Mouse (Mus musculus) stomach, postnatal 0 days (tissue): ENCODE measurements around the gene Gm281.

Experiments
- CTCF ChIP-seq: IDR thresholded peaks from 2 replicates; pipeline ENCODE4 v1.5.1; 2016; ENCODE audit warnings: antibody characterized with exemption, low read depth, mild to moderate bottlenecking, moderate library complexity
- EP300 ChIP-seq: optimal IDR thresholded peaks from 2 replicates; pipeline ENCODE3; 2016; ENCODE audit warnings: antibody characterized with exemption

- no peak for TF ChIP-seq CTCF
- TF ChIP-seq EP300, result no peak
Observed at GRCm38 (mm10) chr14:13944686-13945085, 30.4 kb upstream of the Gm281 start.
